Mouse (Mus musculus): ENCODE data around the gene Tcf7l1.

The Tcf7l1 gene

DNA sequence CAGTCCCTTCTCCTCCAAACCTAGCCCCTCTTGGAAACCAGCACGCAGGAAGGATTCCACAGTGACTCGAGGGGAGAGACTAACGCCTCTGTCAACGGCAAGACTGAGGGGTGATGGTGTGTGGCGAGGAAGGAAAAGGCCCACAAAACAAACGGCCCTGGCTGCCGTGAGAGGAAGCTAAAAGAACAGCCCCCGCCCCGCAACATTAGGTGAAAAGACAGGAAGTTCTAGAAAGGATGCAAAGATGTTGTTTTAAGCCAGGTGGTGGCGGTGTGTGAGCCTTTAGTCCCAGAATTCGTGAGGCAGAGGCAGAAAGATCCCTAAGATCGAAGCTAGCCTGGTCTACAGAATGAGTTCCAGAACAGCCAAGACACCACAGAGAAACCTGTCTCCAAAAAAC lies 43.3 kb downstream of the Tcf7l1 start:
- DNase-seq (ENCODE audit: low spot score in 2 of 2) = no peak

DNA sequence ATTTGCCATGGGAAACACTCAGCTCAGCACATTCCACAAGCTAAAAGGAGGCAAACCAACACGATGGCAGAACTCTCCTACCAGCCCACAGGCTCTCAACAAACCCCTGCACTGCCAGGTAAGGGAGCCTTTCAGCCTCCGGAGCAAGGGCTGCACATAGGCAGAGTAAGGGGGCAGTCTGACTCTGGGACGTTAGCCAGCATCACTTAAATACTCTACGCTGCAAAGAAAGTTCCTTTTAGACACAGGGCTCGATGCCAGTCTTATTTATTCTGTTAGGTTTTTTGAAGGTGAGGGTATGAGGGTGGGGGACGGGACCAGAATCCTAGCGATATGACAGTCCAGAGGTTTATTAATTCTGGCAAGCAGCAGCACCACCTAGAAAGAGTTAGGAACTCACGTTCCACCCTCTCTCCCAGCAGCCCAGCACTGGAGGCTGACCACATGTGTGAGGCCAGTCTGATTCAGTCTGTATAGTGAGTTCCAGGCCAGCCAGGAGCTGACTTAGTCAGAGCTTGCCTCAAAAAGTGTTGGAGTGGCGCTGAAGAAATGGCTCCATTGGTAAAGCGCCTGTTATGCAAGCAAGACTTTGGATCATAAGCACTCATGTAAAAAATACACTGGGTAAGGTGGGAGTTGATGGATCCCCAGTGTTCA lies 44.8 kb downstream of the Tcf7l1 start:
- no peak for DNase-seq (ENCODE audit: low spot score in 2 of 2)

DNA sequence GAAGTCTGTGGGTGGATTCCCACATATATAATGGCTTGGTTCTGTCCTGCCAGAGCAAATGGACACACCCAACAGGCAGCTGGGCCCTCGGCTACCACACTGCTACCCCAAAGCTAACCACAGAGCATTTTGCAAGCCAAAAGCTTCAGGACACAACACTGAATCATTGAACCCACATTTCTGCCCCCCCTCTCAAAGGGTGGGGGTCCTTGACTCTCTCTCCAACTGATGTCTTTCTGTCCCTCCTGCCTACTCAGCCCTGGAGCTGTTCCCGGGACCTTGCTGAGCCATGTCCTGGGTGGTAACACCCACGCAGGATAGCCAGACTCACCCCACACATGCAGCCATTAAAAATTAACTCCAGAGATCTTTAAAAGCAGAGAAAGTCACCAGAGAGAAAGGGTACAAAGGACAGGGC lies 45.4 kb downstream of the Tcf7l1 start:
- no peak for DNase-seq (ENCODE audit: low spot score in 2 of 2)

DNA sequence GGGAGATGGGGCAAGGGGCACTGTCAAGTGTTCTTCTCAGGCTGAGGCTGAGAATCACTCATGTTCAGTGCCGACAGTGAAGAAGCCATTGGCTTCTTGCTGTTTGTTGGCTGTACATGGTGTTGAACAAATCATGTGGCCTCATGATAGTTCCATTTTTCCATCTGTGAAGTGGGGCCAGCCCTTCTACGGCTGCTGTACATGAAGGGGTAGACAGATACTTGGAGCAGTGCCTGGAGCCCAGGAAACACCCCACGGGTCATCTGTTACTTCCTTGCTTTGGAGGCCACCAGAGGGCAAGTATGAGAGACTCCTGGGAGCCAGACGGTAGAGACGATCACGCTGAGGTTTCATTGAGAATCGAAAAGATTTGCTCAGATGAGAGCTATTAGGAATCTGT lies 46.7 kb downstream of the Tcf7l1 start:
- DNase-seq (ENCODE audit: low spot score in 2 of 2) = no peak

DNA sequence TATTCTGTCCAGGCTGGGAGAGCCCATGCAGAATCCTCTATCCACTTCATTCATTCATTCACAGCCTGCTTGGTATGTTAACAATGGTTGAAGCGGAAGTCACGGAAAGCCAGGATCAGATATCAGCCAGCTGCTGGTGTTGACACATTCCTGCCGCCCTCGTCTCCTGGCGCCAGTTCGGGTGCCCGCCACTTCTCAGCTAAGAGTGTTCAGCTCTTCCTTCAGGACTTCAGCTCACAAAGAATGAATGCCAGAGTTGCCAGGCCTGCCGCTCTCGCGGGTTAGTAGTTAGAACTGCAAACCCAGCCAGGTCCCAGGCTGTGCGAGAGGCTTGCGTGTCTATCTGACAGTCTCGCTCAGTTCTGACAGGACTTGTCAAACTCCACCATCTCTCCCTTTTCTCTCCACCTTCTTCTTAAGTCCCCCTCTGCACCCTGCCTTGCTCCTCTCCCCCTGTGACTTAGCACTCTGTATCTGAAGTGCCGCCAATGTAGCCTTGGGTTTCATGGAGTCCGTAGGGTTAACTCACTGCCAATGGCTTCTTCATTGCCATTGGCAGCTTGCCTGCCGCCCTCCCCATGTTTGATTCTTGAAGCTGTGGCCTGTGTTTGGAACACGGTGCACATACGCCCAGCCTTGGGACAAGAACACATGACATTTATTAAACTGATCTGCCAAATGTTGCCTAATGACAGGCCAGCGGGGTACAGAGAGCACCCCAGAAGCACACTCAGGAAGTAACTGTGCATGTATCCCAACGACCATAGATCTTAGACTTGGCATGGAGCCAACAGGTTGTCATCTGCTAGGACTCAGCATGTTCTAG lies 48.2 kb downstream of the Tcf7l1 start:
- DNase-seq (ENCODE audit: low spot score in 2 of 2) = no peak

DNA sequence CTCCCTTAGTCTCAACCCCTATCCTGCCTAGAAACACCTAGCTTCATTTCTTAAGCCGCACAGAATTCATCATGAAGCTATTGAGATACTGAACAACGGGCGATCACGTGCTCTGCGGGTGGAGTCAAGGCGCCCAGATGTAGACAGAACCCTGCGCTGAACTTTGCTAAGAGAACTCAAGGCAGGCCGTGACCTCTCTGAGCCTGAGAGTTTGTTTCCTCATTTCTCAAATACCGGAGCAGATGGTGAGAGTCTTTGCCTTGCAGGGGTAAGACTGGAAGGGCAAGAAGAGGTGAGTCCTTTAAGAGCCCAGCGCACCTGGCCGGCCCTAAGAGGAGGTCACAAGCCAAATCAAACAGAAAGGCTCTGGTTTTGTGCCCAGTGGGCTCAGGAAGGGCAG lies 52.2 kb downstream of the Tcf7l1 start:
- no peak for DNase-seq (ENCODE audit: low spot score in 2 of 2)

DNA sequence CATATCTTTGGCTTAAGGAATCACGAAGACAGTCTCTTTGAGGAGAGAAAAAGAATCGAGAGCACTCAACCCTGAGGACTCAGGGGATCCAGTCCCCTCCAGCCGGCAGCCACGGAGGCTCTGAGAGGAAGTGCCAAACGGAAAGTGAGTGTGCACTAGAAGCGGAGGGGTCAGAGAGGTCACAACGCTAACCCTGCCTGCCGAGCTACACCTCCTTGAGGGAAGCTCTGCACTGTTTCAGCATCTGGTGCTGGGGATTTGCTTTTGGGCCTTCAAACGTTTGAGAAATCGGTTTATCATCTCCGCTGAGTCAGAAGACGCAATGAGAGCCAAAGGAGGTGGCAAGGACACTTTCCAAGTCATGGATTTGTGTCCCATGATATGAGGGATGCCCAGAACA lies 53.8 kb downstream of the Tcf7l1 start:
- no peak for DNase-seq (ENCODE audit: low spot score in 2 of 2)

DNA sequence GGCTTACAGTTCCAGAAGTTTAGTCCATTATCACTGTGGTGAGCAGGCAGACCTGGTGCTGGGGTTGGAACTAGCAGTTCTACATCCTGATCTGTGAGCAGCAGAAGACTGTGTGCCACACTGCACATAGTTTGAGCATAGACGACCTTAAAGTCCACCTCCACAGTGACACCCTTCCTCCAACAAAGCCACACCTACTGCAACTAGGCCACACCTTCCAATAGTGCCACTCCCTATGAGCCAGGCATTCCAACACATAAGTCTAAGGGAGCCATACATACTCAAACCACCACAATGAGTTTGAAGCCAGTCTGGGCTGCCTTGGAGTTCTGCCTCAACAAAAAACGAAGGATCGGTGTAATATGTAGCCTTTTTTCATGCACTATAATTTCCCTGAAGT lies 55.7 kb downstream of the Tcf7l1 start:
- no peak for DNase-seq (ENCODE audit: low spot score in 2 of 2)

DNA sequence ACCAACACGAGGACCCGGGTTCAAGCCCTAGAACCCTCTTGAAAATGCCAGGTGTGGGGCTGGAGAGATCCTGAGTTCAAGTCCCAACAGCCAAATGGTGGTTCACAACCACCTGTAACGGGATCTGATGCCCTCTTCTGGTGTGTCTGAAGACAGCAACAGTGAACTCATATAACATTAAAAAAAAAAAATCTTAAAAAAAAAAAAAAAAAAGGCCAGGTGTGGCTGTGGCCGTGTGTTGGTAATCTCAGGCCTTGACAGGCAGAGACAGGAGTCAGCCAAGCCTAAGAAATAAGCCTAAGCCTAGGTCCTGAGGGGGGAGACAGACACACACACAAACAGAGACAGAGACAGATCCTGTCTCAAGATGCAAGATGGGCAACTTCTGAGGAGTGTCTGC lies 56.9 kb downstream of the Tcf7l1 start:
- DNase-seq (ENCODE audit: low spot score in 2 of 2) = no peak

DNA sequence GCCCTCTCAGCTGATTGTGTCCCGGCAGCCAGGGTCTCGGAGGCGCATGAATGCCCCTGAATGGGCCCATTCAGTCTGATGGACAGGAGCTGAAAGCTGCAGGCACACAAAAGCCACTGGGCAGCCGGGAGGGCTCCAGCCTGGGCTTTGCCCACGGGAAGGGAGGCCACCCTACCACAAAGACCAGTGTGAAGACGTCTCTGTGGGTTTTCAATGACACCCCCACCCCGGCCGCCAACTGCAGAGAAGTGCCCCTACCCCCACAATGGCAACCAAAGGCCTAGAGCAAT lies 58.5 kb downstream of the Tcf7l1 start:
- DNase-seq (ENCODE audit: low spot score in 2 of 2) = peak; percentile 11 to 19

DNA sequence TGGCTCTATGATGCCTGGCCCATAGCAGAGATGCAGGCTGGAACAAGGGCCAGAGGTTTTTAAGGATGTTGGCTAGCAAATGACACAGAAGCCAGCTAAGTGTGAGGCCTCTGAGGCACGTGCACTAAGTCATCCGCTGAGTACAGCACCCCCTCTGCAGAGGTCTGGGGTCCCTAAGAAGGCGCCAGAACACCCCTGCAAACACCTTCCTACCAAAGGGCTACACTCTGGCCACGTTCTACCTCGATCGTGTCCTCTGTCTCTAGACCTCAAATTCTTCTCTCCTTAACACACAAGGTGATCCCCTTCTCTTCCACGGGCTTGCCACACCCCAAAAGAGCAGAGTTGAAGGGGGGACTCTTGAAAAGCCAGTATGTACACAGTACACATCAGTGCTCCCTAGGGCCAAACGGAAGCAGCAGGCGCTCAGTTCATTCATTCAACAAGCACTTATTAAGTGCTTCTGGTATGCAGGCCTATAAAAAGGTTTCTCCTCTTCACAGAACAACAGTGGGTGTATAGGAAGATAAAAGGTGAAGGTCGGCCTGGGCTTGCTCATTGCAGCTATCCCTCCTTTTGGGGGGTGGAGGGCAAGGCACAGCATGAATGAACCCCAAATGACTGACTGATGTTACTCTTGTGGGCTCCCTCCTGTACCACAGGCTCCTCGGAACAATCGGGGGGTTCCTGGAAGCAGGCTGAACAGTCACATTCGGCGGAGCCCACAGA lies 59.1 kb downstream of the Tcf7l1 start:
- no peak for DNase-seq (ENCODE audit: low spot score in 2 of 2)

DNA sequence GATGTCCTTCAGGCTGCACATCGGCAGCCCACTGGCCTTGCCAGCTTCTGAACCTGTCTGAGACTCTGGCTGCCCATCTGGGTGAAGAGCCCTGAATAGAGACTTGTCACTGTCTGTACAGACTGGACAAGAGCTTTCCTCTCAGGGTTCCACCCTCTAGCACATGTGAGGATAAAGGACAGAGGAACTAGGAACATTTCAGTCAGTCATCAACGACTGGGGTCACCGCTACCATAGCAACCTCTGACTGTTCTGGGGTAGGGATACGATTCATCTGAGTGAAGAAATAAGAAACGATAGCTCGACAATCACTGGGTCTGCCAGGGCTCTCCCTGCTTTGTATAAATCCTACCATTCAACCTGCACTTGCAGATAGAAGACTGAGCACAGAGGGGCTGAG lies 61.2 kb downstream of the Tcf7l1 start:
- DNase-seq (ENCODE audit: low spot score in 2 of 2) = no peak

DNA sequence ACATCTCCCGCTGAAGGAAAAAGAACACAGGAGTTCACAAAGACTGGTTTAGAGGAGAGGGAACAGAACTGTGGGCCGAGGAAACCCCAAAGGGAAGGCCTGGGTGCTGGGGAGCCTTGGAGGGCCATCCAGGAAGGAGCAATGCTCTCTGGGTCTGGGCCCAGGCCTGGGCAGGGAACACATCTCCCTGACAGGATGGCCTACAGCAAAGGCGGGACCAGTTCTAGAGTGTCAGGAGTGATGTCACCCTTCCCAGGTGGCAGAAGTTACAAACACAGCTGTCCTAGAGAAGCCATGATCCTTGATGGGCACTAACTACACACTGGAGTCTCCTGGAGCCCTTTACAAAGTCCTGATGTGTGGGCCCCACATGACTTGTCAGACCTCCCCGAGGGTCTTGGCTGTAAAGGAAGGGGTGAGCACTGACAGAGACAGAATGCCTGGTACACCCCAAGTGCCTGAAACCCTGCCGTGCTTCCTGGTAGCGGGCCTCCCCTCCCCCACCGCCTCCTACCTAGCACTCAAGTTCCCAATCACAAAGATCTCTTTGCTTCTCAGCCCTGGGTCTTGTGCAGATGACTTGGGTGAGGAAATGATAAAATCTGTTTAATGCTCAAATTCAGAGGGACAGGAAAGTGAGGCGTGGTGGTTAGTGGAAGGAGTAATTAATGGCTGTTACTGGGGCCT lies 64.4 kb downstream of the Tcf7l1 start:
- no peak for DNase-seq (ENCODE audit: low spot score in 2 of 2)

DNA sequence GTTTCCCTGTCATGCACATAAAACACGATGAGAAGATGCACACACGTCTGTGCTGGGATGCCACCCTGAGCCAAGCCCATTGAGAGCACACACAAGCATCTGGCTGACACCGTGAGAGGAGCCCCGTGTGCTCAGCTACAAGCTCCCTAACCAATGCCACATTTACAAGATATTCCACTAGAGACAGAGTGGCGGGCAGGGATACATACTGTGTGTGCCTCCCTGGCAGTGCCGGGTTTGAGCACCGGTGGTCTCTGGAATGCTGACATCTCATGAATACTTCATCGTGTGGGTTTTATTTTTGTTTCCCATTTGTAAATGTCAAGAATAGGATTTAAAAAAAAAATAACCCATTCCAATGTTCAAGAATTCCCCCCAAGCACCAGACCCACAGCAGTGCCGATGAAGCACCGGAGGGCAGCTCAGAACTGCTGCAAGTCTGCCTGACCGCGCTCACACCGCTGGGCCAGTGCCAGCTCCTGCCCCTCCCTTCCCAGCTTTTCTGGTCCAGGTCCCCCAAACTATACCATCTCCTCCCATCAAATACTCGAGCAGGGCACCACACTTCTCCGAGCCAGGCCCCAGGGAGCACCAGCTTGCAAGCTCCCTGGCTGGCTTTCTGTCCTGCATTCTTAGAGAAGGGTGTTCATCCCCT lies 65.2 kb downstream of the Tcf7l1 start:
- no peak for DNase-seq (ENCODE audit: low spot score in 2 of 2)

DNA sequence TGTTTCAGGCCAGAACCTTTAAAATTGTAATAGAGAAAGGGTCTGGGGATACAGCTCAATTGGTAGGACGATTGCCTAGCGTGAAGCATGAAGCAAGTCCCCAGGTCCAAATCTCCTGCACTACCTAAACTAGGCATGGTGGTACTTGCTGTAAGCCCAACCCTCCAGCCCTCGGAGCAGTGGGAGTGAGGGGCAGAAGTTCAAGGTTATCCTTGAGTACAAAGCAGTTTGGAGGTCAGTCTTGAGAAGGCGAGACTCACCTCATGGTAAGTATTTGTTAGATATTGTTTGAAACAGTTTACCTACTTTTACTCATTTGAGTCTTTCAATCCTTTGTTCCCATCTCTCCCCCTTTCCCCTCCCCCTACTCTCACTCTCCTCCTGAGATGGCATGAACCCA lies 65.9 kb downstream of the Tcf7l1 start:
- no peak for DNase-seq (ENCODE audit: low spot score in 2 of 2)

DNA sequence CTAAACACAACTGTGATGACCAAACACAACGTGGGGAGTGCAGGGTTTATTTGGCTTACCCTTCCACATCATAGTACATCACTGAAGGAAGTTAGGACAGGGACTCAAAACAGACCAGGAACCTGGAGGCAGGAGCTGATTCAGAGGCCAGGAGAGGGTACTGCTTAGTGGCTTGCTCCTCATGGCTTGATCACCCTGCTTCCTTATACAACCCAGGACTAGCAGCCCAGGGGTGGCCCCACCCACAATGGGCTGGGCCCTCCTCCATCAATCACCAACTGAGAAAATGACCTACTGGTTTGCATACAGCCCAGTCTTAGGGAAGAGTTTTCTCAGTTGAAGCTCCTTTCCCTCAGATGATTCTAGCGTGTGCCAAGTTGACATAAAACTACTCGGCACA lies 68.2 kb downstream of the Tcf7l1 start:
- no peak for DNase-seq (ENCODE audit: low spot score in 2 of 2)

DNA sequence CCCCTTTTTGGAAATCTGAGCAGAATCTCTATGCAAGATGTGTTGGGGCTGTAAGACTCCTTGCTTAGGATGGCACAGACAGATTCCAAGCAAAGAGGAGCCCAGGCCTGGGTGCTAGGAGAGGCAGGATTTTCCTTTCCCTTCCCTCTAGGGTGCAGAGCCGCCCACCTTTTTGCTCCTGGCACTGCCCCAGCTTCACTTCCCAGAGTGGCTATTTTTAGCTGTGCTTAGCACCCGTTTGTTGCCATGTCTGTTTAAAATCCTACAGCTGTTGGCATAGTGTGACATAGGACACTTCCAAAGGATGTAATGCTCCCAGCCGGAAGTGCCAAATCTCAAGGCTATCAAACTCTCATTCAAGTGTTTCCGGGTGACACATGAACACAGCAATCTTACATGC lies 74.3 kb downstream of the Tcf7l1 start:
- DNase-seq (ENCODE audit: low spot score in 2 of 2) = peak in 1 of 2 experiments; percentile 40

DNA sequence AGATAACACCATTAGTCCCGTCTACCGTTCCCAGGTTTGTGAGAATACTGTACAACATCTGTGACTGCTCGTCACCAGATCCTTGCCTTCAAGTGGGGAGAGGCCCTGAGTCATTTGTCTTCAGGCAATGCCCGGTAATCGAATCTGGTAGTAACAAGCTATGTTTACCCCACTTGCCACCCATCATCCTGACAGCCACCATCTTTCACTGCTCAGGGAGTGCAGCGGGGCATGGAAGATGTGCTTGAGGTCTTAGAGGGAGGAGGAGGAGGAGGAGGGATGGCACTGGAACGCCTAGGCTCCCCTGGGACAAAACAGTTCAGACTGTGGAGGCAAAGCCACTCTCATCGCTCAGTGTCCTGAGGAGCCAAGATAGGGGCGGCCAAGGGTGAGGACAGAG lies 74.8 kb downstream of the Tcf7l1 start:
- no peak for DNase-seq (ENCODE audit: low spot score in 2 of 2)

DNA sequence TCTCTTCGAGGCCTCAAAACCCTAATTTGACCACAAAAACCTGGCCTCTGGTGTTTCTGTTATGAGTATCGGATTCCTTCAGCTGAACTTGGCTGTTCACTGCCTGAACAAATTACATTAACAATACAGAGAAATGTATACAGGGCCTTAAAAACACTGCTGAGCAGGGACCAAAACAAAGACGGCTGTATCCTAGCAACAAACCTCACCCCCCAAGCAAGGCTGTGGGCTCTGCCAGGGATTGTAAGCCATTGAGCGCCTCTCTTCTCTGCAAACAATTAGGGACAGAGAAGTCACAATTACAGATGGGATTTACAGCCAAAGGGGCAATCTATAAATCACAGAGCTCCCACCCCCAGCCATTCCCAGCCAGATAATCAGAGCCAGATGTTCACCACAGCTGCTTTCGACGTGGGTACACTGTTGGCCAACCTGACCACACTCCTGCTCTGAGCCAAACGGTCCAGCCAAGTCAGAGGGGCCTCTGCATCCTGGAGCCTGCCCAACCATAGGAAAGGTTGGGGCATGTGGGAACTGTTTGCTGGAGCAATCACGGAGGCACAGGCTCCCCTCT lies 77.5 kb downstream of the Tcf7l1 start:
- peak; percentile 14 to 39 for DNase-seq (ENCODE audit: low spot score in 2 of 2)

DNA sequence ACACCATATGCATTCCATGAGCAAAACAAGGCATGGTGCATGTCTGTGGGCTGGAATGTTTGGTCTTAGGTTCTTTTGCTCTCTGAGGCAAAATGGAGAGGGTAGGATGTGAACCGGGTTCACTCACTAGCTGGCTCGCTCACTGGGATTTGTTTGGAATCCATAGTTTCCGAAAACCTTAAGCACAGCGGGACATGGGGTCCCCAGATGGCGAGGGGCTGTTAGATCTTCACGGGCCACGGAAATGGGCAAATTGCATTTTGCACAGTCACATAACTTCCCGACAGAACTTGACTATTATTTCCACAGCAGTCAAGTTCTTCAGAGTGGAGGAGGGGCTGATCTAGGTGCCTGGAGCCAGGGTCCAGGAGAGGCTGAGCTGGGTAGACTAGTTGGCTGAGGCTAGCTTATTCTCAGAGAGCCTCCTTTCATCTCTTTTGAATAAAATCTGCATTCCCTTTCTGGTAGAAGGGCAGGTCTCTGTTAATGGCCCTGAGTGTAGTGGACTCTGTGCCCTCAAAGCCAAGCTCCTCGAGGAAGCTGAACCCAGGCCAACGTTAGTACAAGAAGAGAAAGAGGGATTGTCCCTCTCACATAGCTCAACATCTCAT lies 78.1 kb downstream of the Tcf7l1 start:
- peak; percentile 19 to 44 for DNase-seq (ENCODE audit: low spot score in 2 of 2)

DNA sequence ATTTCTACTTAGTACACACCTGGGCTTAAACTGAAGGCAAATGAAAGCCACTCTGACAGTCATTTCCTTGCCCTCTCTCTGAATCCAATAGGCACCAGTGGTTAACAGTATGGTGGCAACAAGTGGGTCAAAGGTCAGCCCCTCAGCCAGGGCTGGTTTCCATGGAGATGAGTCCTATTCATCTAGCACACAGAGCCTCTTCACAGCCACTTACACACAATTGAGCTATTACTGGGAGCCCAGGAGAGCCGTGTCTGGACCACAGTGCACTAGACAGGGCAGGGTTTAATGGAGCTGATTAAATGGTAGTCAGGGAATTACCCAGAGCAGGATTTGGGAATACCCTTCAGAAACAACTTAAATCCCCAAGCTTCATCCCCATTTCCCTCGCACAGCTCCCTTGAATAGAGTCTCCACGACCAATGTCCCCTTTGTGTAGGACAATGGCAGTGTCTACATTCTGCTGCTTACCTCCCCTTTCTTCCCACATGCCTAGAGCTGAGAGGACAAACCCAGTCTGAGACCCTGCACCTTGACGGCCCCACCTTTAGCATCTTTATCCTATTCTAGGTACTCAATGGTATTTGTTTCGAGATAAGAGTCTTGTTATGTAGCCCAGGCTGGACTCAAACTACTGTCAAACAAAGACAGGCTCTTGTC lies 89.5 kb downstream of the Tcf7l1 start:
- DNase-seq (ENCODE audit: low spot score in 2 of 2) = peak in 1 of 2 experiments; percentile 17
